7 mouse cellular contexts compared by ENCODE assay signal in genomic region chr11:69965271-69966005, GRCm38 (mm10). TPM values are rescaled to one million over a fixed set of nuclear protein-coding genes. Genes with fewer than 3 reads are reported as not detected.
DNase-seq lines count a peak whose midpoint lies in the region; ATAC-seq and TF ChIP-seq lines count a peak whose summit lies in the region.

No protein-coding gene starts in this region.

- H3K27ac ChIP-seq in ES-E14 (ENCODE audit: insufficient read depth, low read depth, low read length, poor library complexity, severe bottlenecking) = no peak overlapping the region
- 0 out of 2 replicates have a peak overlapping the region, but pooled peaks have one; percentile 52 for H3K27ac ChIP-seq in embryonic facial prominence, embryonic 12.5 days
- peak overlapping the region; percentile 83 for H3K27ac ChIP-seq in kidney, postnatal 0 days

- H3K36me3 ChIP-seq in ES-E14 (ENCODE audit: control insufficient read depth, insufficient read depth, low read length, poor library complexity, severe bottlenecking) = peaks cover 10% of the 10 kb centered on the region; the same call in 1 of the 2 replicates
- peaks cover 29% of the 10 kb centered on the region for H3K36me3 ChIP-seq in embryonic facial prominence, embryonic 12.5 days
- no peaks in the 10 kb centered on the region for H3K36me3 ChIP-seq in kidney, postnatal 0 days (ENCODE audit: insufficient read depth, low read length)

- peak overlapping the region; percentile 53 for H3K4me2 ChIP-seq in embryonic facial prominence, embryonic 12.5 days (replicated peaks)
- peak overlapping the region; percentile 49 for H3K4me2 ChIP-seq in kidney, postnatal 0 days (ENCODE audit: low read length)

- H3K9me3 ChIP-seq in ES-E14 (ENCODE audit: control insufficient read depth, insufficient read depth, low read depth, low read length) = no peaks in the 10 kb centered on the region
- no peaks in the 10 kb centered on the region for H3K9me3 ChIP-seq in embryonic facial prominence, embryonic 12.5 days
- H3K9me3 ChIP-seq in kidney, postnatal 0 days (replicated peaks; ENCODE audit: low read length) = no peaks in the 10 kb centered on the region

- H3K27me3 ChIP-seq in embryonic facial prominence, embryonic 12.5 days = peaks cover 74% of the 10 kb centered on the region
- peaks cover 12% of the 10 kb centered on the region for H3K27me3 ChIP-seq in kidney, postnatal 0 days (ENCODE audit: insufficient read depth, low read length)

- peak overlapping the region; percentile 81 for H3K9ac ChIP-seq in ES-E14 (ENCODE audit: insufficient read depth, low read depth, low read length, poor library complexity, severe bottlenecking)
- no peak overlapping the region for H3K9ac ChIP-seq in embryonic facial prominence, embryonic 12.5 days
- peak overlapping the region; percentile 63 for H3K9ac ChIP-seq in kidney, postnatal 0 days (ENCODE audit: low read depth, low read length)

- 3% methylated on average over 46 of the region's 49 CpGs for WGBS in embryonic facial prominence, embryonic 12.5 days
- 2% methylated on average over 49 of the region's 49 CpGs for WGBS in kidney, postnatal 0 days

- DNase-seq in ES-E14 (ENCODE audit: low read depth, low spot score) = no peak
- DNase-seq in kidney, postnatal 0 days (ENCODE audit: low spot score) = peak; percentile 51
- DNase-seq in lung, postnatal 4 days = peak; percentile 83 to 91
- DNase-seq in yolk sac, embryonic 10.5 days (ENCODE audit: low spot score) = peak; percentile 91
- DNase-seq in thymus, postnatal 0 days (ENCODE audit: low spot score) = no peak

- peaks cover 0 to 8% of the 10 kb centered on the region in 2 experiments; a peak in 1 of 4 replicates for H3K4me1 ChIP-seq in ES-E14 (ENCODE audit: control insufficient read depth in 2 of 2, insufficient read depth in 2 of 2, low read length in 2 of 2, poor library complexity in 1 of 2)
- H3K4me1 ChIP-seq in embryonic facial prominence, embryonic 12.5 days = peaks cover 8% of the 10 kb centered on the region; the same call in 1 of the 2 replicates
- no peaks in the 10 kb centered on the region for H3K4me1 ChIP-seq in kidney, postnatal 0 days (replicated peaks; ENCODE audit: insufficient read depth, low read length)

- TF ChIP-seq CTCF in kidney, postnatal 0 days (IDR thresholded peaks at IDR 0.05; ENCODE audit: low read depth) = no peak

- peak overlapping the region; percentile 72 for H3K4me3 ChIP-seq in ES-E14 (ENCODE audit: insufficient read depth in 1 of 2, low read depth in 1 of 2, low read length in 2 of 2, poor library complexity in 1 of 2, severe bottlenecking in 1 of 2)
- H3K4me3 ChIP-seq in embryonic facial prominence, embryonic 12.5 days = peak overlapping the region; percentile 37
- peak overlapping the region; percentile 49 for H3K4me3 ChIP-seq in kidney, postnatal 0 days (replicated peaks; ENCODE audit: low read depth, low read length)

- no peak for ATAC-seq in embryonic facial prominence, embryonic 12.5 days (ENCODE audit: insufficient number of reproducible peaks, insufficient read depth, low FRiP score, low TSS enrichment)
- ATAC-seq in kidney, postnatal 0 days (replicated peaks; ENCODE audit: low FRiP score, low read depth) = peak; percentile 66
- ATAC-seq in monocyte, adult 5-6 weeks (replicated peaks; ENCODE audit: insufficient number of reproducible peaks, low FRiP score, low TSS enrichment, poor library complexity, severe bottlenecking) = no peak

- in situ Hi-C loops in ES-E14 (cut with MboI; ENCODE audit: low sequenced_read_pairs in 2 of 2, unreplicated experiment in 2 of 2) = no loop called here

TF ChIP-seq in ES-E14, 5 proteins besides CTCF, POLR2A, EP300 and RAD21:
- TF ChIP-seq HCFC1 (IDR thresholded peaks at IDR 0.05; ENCODE audit: borderline replicate concordance, insufficient read depth, low read length) (peak; percentile 44; the same call in 1 of the 2 replicates), ZC3H11A (IDR thresholded peaks at IDR 0.05; ENCODE audit: borderline replicate concordance, low read depth, low read length) (no peak)

RNA-seq across cellular contexts. Expression of gene Cldn7, which starts 0.9 kb away (rescaled TPM):
- total RNA-seq in ES-E14 (2012; rRNA removed) = 24.9 and 38.7 TPM in 2 replicates
- 29.6 and 32.2 TPM in 2 replicates for polyA plus RNA-seq in embryonic facial prominence, embryonic 12.5 days (2016; fragmentation: Nextera tagmentation; extraction: Ambion mirVana)
- 238 and 246 TPM in 2 replicates for polyA plus RNA-seq in kidney, postnatal 0 days (2015; fragmentation: Nextera tagmentation; extraction: Ambion mirVana)
- 14.4 and 14.8 TPM in 2 replicates for polyA plus RNA-seq in thymus, postnatal 0 days (2015; fragmentation: Nextera tagmentation; extraction: Ambion mirVana)
- total RNA-seq in monocyte, adult 5-6 weeks (2017) = not detected in 3 replicates

RNA-seq across cellular contexts. Expression of gene Ctdnep1, which starts 15.5 kb away (rescaled TPM):
- total RNA-seq in ES-E14 (2012; rRNA removed) = 33.3 and 41.2 TPM in 2 replicates
- polyA plus RNA-seq in embryonic facial prominence, embryonic 12.5 days (2016; fragmentation: Nextera tagmentation; extraction: Ambion mirVana) = 32.4 and 32.8 TPM in 2 replicates
- 28.3 and 29.1 TPM in 2 replicates for polyA plus RNA-seq in kidney, postnatal 0 days (2015; fragmentation: Nextera tagmentation; extraction: Ambion mirVana)
- polyA plus RNA-seq in thymus, postnatal 0 days (2015; fragmentation: Nextera tagmentation; extraction: Ambion mirVana) = 24.1 and 25.6 TPM in 2 replicates
- 19.4 to 30.8 TPM (median 23.6 TPM) in 3 replicates for total RNA-seq in monocyte, adult 5-6 weeks (2017)

RNA-seq across cellular contexts. Expression of gene Elp5, which starts 16.9 kb away (rescaled TPM):
- total RNA-seq in ES-E14 (2012; rRNA removed) = 76.1 and 87.9 TPM in 2 replicates
- 123 and 130 TPM in 2 replicates for polyA plus RNA-seq in embryonic facial prominence, embryonic 12.5 days (2016; fragmentation: Nextera tagmentation; extraction: Ambion mirVana)
- 97.3 and 97.9 TPM in 2 replicates for polyA plus RNA-seq in kidney, postnatal 0 days (2015; fragmentation: Nextera tagmentation; extraction: Ambion mirVana)
- polyA plus RNA-seq in thymus, postnatal 0 days (2015; fragmentation: Nextera tagmentation; extraction: Ambion mirVana) = 92.6 and 98.6 TPM in 2 replicates
- total RNA-seq in monocyte, adult 5-6 weeks (2017) = 29.0 to 43.7 TPM (median 33.9 TPM) in 3 replicates

RNA-seq across cellular contexts. Expression of gene Slc2a4, which starts 17.4 kb away (rescaled TPM):
- total RNA-seq in ES-E14 (2012; rRNA removed) = 2.6 and 4.2 TPM in 2 replicates
- 34.2 and 36.1 TPM in 2 replicates for polyA plus RNA-seq in embryonic facial prominence, embryonic 12.5 days (2016; fragmentation: Nextera tagmentation; extraction: Ambion mirVana)
- polyA plus RNA-seq in kidney, postnatal 0 days (2015; fragmentation: Nextera tagmentation; extraction: Ambion mirVana) = 21.4 and 23.1 TPM in 2 replicates
- polyA plus RNA-seq in thymus, postnatal 0 days (2015; fragmentation: Nextera tagmentation; extraction: Ambion mirVana) = 11.7 and 11.9 TPM in 2 replicates
- not detected in 3 replicates for total RNA-seq in monocyte, adult 5-6 weeks (2017)

RNA-seq across cellular contexts. Expression of gene Gabarap, which starts 25.5 kb away (rescaled TPM):
- total RNA-seq in ES-E14 (2012; rRNA removed) = 57.7 and 70.6 TPM in 2 replicates
- polyA plus RNA-seq in embryonic facial prominence, embryonic 12.5 days (2016; fragmentation: Nextera tagmentation; extraction: Ambion mirVana) = 463 and 471 TPM in 2 replicates
- polyA plus RNA-seq in kidney, postnatal 0 days (2015; fragmentation: Nextera tagmentation; extraction: Ambion mirVana) = 626 TPM in 2 replicates
- 400 and 425 TPM in 2 replicates for polyA plus RNA-seq in thymus, postnatal 0 days (2015; fragmentation: Nextera tagmentation; extraction: Ambion mirVana)
- 244 to 340 TPM (median 296 TPM) in 3 replicates for total RNA-seq in monocyte, adult 5-6 weeks (2017)

Comparison
In these comparisons a context has a peak if more than half of its experiments do, and no peak if none do; other contexts are left out.
1. DNase-seq: peak in kidney, postnatal 0 days (single experiment), lung, postnatal 4 days (2 of 2) and yolk sac, embryonic 10.5 days (single experiment); none in ES-E14 (single experiment) and thymus, postnatal 0 days (single experiment).
2. Peak in every context shown above with its lines, with median percentiles within 50 percentile points of each other: H3K4me3 ChIP-seq.